Mouse (Mus musculus) C2C12 (cell line): Measurements from ENCODE around the gene Tmem230.

Experiments used
- CEBPB ChIP-seq: IDR thresholded peaks from one replicate; pipeline ENCODE4 v1.6.1; 2011; ENCODE audit warnings: low read depth, mild to moderate bottlenecking, control low read depth, moderate library complexity
- CTCF ChIP-seq: IDR thresholded peaks from one replicate; pipeline ENCODE4 v1.5.1; 2011; ENCODE audit not compliant: control insufficient read depth, insufficient read depth, insufficient read length
- MAX ChIP-seq: IDR thresholded peaks from one replicate; pipeline ENCODE4 v1.6.1; 2011; ENCODE audit warnings: mild to moderate bottlenecking, control low read depth
- MYOD1 ChIP-seq: IDR thresholded peaks from one replicate; pipeline ENCODE4 v1.6.1; 2011; ENCODE audit warnings: low read depth; ENCODE audit not compliant: control insufficient read depth, insufficient read length
- MYOG ChIP-seq: IDR thresholded peaks from one replicate; pipeline ENCODE4 v1.6.1; 2011; ENCODE audit not compliant: control insufficient read depth, insufficient read length; ENCODE audit errors: extremely low read depth
- USF1 ChIP-seq: IDR thresholded peaks from one replicate; pipeline ENCODE4 v1.6.1; 2011; ENCODE audit warnings: low read depth, mild to moderate bottlenecking, control low read depth, moderate library complexity

DNA sequence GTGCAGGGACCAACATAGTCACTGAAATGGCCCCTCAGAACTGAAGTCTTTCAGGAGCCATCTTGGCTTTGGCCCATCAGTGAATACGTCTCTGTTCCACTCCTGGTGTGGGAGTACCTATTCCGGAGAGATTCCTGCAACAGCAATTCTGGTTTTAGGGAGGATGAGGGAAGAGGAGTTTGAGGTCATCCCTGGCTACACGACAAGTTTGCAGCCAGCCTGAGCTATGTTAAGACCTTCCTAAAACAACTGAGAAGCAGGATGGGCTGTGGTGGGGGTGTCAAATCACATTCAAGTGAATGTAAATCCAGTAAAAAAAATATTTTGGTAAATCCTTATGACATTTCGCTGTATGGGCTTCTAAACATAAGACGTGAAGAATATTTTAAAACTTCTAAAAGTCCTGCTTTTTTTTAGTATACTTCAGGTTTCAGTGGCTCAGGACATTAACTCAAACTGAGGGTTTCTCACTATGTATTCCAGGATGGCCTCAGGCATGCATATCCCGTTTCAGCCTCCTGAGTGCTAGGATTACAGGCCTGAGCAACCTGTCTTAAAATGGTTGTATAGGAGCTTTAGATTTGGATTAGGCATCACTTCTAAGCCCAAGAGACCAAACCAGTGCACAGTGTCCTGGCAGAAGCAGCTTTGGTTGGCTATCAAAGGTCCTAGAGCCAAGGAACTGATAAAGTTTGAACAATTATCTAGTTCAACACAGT, 9.9 kb upstream of the Tmem230 start:
- TF ChIP-seq CTCF = no peak
- no peak for TF ChIP-seq MAX
- no peak for TF ChIP-seq USF1
- TF ChIP-seq MYOG = no peak
- TF ChIP-seq MYOD1 = no peak
- TF ChIP-seq CEBPB = no peak
